Mouse (Mus musculus): Measurements from ENCODE around the gene Abhd17a. TPM values are rescaled to one million over a fixed set of nuclear protein-coding genes. Genes with fewer than 3 reads are reported as not detected.
A peak's percentile ranks its signal among the peaks of the same experiment; 100 is the strongest.

Abhd17a gene
- polyA plus RNA-seq (2011; ENCODE audit: insufficient read length, low read depth, missing spikeins): 42.1 and 58.7 TPM in 2 replicates

DNA sequence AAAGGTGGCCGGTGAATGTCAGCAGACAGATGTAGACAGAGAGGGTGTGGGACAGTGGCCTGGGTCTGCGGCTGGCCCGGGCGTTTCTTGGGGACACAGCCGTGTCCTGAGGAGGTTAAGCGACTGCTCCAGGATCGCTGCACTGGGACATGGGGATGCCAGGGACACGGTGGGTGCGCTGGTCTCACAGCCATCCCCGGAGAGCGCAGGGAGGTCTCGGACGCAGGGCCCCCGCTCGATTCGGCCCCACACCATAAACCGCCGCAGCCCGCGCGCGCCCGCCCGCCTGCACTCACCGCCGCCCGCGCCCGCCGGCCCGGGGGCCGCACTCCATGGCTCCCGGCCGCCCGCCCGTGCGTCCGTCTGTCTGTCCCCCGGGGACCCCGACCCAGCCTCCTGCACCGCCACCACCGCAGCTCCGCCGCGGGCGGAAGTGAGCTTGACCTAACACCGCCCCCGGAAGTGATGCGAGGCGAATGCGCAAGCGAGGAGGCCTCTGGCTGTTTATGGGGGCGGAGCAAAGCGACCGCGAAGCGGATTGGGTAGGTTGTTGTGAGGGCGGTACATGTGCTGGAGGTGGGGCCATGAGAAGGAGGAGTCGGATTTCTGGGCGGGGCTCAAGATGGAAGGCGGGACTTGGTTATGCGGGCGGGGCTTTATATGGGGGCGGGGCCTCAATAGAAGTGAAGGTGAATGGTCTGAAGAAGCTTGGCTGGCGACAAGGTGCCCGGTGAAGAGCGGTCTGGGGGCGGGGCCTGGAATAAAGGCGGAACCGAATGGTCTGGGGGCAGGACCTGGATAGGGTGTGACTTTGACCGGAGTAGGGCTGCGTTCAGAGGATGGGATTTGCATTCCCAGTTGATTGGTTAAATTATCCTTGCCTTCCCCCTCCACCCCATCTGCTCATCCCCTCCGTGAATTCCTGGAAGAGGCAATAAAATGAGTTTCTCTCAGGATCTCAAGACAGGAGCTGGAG, at the start of gene Abhd17a:
Abhd17a (minus strand) TSS at position 463 of the 976 bp plus-strand sequence.
- H3K4me3 ChIP-seq (ENCODE audit: insufficient read depth, low read length): peak within 1 kb of the TSS; percentile 88
- TF ChIP-seq CTCF (IDR thresholded peaks at IDR 0.05; ENCODE audit: borderline replicate concordance, insufficient read depth, low read length) (no peak), POLR2A (IDR thresholded peaks at IDR 0.05; ENCODE audit: low read depth, low read length) (peak; percentile 91)
- H3K27ac ChIP-seq (ENCODE audit: insufficient read depth, low read length): no peak within 1 kb of the TSS
- H3K4me1 ChIP-seq (ENCODE audit: control insufficient read depth, insufficient read depth, low read length): 0 out of 2 replicates have a peak, but pooled peaks cover 2% of the 10 kb centered on the region

DNA sequence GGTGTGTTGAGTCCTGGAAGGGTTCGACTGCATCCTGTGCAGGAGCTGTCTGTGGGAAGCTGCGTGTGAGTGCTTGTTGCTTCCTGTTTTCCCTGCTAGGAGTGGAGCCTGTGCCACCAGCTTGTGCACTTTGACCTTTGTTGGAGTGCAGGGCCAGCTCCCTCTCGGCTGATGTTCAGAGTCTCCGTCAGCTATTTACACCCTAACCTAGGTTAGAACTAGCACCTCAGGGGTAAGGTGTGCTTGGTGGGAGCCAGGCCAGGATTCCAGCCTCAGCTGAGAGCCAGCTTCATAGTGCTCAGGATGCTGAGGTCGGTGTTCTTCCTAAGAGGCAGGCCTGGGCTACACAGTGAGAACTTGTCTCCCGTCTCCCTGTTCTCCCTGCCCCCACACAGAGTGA, 45.2 kb upstream of the Abhd17a start:
- TF ChIP-seq POLR2A (IDR thresholded peaks at IDR 0.05; ENCODE audit: low read depth, low read length) (no peak), CTCF (IDR thresholded peaks at IDR 0.05; ENCODE audit: borderline replicate concordance, insufficient read depth, low read length) (no peak)
- Histone ChIP-seq H3K4me3 (ENCODE audit: insufficient read depth, low read length) (no peak overlapping the region), H3K27ac (ENCODE audit: insufficient read depth, low read length) (no peak overlapping the region), H3K4me1 (ENCODE audit: control insufficient read depth, insufficient read depth, low read length) (no peaks in the 10 kb centered on the region)

DNA sequence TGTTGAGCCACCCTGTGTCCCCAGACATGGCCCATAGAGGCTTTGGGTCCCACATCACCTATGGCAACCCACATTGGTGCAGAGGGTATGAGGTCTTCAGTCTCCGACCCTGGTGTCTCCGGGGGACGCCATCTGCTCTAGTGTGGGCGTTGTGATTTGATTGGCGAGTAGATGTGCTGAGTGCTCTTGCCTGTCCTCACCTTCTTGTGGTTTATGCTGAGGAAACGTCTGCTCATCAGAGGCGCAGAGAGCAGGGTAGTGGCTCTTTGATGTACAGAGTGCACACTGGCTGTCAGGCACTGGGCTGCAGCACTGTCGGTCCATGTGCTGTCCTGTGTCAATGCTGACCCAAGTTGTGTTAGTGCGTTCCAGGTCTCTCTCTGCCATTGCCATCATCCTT, 38.8 kb upstream of the Abhd17a start:
- H3K4me3 ChIP-seq (ENCODE audit: insufficient read depth, low read length): no peak overlapping the region
- TF ChIP-seq POLR2A (IDR thresholded peaks at IDR 0.05; ENCODE audit: low read depth, low read length) (no peak), CTCF (IDR thresholded peaks at IDR 0.05; ENCODE audit: borderline replicate concordance, insufficient read depth, low read length) (no peak)
- no peak overlapping the region for H3K27ac ChIP-seq (ENCODE audit: insufficient read depth, low read length)
- 0 out of 2 replicates have a peak, but pooled peaks cover 7% of the 10 kb centered on the region for H3K4me1 ChIP-seq (ENCODE audit: control insufficient read depth, insufficient read depth, low read length)

DNA sequence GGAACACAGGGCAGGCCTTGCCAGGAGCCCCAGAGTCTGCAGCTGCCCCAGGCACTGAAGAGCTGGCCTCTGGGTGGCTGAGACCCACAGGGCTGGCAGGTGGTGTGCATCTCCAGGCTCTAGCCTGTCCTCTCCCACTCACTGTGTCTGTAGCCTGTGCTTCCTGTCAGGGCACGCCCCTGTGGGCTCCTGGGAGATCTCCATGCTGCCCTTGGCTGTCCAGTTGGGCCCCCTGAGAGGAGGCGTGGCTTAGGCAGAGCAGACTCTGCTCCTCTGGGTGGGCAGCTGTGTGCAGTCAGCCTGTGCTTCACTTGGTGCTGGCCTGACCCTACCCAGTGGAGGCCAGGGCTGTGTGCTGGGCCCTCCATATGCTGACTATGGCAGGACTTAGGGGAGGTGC, 37.5 kb upstream of the Abhd17a start:
- Histone ChIP-seq H3K27ac (ENCODE audit: insufficient read depth, low read length) (no peak overlapping the region), H3K4me1 (ENCODE audit: control insufficient read depth, insufficient read depth, low read length) (0 out of 2 replicates have a peak, but pooled peaks cover 7% of the 10 kb centered on the region), H3K4me3 (ENCODE audit: insufficient read depth, low read length) (no peak overlapping the region)
- TF ChIP-seq CTCF (IDR thresholded peaks at IDR 0.05; ENCODE audit: borderline replicate concordance, insufficient read depth, low read length): no peak
- no peak for TF ChIP-seq POLR2A (IDR thresholded peaks at IDR 0.05; ENCODE audit: low read depth, low read length)

DNA sequence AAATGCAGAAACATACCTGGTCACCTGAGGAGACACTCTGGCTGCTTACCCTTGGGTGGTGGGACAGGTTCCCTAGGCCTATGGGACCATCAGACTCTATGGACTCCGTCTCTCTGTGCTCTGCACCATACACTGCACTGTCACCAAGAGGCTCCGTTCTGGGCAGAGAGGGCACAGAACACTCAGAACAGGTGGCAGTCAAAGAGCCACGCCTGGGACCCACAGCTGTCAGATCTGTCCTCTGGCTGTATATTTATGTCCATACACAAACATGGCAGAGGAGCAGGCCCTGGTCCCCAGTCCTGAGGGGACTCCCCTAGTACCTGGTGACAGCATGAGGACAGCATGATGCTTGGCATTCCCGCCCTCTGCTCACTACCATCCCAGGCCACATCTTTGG, 35.6 kb upstream of the Abhd17a start:
- Histone ChIP-seq H3K27ac (ENCODE audit: insufficient read depth, low read length) (no peak overlapping the region), H3K4me1 (ENCODE audit: control insufficient read depth, insufficient read depth, low read length) (0 out of 2 replicates have a peak, but pooled peaks cover 7% of the 10 kb centered on the region)
- TF ChIP-seq POLR2A (IDR thresholded peaks at IDR 0.05; ENCODE audit: low read depth, low read length): no peak
- TF ChIP-seq CTCF (IDR thresholded peaks at IDR 0.05; ENCODE audit: borderline replicate concordance, insufficient read depth, low read length): no peak

DNA sequence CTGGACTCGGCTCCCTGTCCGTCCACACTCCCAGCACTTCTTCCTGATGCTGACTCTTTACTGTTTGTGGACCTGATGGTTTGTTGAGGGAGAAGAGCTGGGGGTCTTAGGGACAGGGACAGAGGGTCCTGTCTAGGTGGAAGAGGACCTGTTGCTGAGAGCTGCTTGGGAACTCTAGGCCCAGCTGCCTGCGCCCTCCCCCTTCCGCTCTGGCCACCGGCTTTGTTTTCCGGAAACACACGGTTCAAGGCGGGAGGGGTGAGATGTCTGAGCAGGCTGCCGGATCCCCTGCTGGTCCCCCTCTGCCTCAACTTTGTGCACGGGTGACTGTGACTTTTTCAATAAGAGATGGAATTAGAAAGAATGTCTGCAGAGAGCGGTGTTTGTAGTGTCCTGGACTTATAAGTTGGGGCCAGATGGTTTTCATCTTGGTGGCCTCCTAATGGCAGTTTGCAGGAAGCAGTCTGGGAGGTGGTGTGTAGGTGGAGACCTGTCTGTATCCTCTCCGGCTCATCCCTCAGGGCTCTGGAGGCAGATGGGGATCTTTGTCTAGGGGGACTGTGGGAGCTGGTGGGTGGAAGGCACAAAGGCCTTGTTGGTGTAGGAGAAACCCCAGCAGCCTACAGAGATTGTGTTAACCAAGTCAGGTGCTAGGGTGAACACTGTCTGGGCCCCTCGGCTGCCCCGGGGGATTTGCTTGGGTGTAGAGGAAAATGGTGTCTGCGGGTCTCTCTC, 33.5 kb upstream of the Abhd17a start:
- H3K4me3 ChIP-seq (ENCODE audit: insufficient read depth, low read length): peak overlapping the region; percentile 81
- peak overlapping the region; percentile 63 for H3K27ac ChIP-seq (ENCODE audit: insufficient read depth, low read length)
- TF ChIP-seq POLR2A (IDR thresholded peaks at IDR 0.05; ENCODE audit: low read depth, low read length): 0 out of 2 replicates have a peak, but pooled peaks have one; percentile 32
- no peak for TF ChIP-seq CTCF (IDR thresholded peaks at IDR 0.05; ENCODE audit: borderline replicate concordance, insufficient read depth, low read length)
- H3K4me1 ChIP-seq (ENCODE audit: control insufficient read depth, insufficient read depth, low read length): 0 out of 2 replicates have a peak, but pooled peaks cover 7% of the 10 kb centered on the region

More for the DNA sequence above, 35.6 kb upstream of the Abhd17a start:
- H3K4me3 ChIP-seq (ENCODE audit: insufficient read depth, low read length): no peak overlapping the region

DNA sequence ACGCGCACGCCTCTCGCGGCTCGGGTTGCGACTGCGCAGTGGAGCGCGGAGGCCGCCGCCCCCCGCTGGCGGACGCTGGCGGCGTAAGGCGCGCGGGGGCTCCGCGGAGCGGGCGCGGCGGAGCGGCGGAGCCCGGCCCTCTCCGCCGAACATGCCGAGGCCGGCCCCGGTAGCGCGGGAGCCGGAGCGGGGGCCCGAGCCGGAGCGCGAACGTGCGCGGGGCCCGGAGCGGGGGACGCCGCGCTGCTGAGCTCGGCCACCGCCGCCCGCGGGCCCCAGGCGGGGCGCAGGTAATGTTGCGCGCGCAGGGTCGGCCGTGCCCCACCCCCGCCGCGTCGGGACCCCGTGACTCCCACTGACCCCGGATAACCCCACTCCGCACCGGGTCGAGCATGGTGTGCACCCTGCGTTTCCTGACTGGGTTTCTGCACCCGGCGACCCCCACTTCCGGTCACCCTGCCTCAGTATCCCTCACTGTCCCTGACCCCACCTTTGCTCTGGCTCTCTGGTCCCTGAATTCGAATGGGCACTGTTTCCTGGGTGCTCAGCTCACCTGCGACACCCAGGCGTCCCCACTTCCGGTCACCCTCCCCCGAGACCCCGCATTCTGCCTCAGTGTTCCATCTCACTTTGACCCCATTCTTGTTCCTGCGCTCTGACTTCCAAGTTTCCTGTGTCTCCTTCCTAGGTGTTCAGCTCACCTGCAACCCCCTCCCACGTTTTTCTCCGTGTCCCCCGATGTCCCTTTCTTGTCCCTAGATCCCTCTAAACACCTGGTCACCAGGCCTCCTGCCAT, 32.7 kb upstream of the Abhd17a start, which contains the start of gene Csnk1g2:
Csnk1g2 (plus strand) TSS at position 178 of the 796 bp plus-strand sequence.
- TF ChIP-seq POLR2A (IDR thresholded peaks at IDR 0.05; ENCODE audit: low read depth, low read length) (peak; percentile 67), CTCF (IDR thresholded peaks at IDR 0.05; ENCODE audit: borderline replicate concordance, insufficient read depth, low read length) (no peak)
- Histone ChIP-seq H3K4me1 (ENCODE audit: control insufficient read depth, insufficient read depth, low read length) (0 out of 2 replicates have a peak, but pooled peaks cover 7% of the 10 kb centered on the region), H3K27ac (ENCODE audit: insufficient read depth, low read length) (peak within 1 kb of the TSS; percentile 83), H3K4me3 (ENCODE audit: insufficient read depth, low read length) (peak within 1 kb of the TSS; percentile 81)

DNA sequence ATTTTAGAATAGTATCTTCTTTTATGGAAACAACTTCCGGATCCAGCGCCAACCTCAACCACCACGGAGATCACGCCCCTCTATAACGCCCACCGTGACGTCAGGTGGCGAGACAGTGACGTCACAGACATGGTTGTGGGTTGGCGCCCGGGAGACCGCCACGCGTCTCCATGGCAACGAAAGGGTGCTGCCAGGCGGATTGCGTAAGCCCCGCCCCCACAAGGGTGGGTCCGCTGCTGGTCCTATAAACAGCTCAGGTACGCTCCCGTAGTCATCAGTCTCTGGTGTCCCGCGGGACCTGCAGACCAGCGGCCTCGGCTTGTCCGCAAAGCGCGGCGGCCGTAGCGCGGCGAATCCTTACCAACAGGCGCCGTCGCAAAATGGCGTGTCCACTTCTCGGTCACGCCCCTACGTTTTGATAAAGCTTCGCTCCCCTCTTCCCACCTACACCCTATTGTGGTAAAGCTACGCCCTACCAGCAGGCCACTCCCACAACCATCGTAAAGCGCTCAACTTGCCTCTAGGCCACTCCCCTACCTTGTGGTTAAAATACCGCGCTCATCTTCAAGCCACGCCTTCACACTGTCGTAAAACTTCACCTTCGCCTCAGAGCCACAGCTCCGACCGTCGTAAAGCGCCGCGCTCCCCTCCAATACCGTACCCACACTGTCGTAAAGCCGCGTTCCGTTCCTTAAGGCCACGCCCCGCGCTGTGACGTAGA, 32.0 kb upstream of the Abhd17a start:
- Histone ChIP-seq H3K4me1 (ENCODE audit: control insufficient read depth, insufficient read depth, low read length) (0 out of 2 replicates have a peak, but pooled peaks cover 7% of the 10 kb centered on the region), H3K27ac (ENCODE audit: insufficient read depth, low read length) (peak overlapping the region; percentile 83), H3K4me3 (ENCODE audit: insufficient read depth, low read length) (peak overlapping the region; percentile 44)
- TF ChIP-seq CTCF (IDR thresholded peaks at IDR 0.05; ENCODE audit: borderline replicate concordance, insufficient read depth, low read length): no peak
- TF ChIP-seq POLR2A (IDR thresholded peaks at IDR 0.05; ENCODE audit: low read depth, low read length): peak; percentile 59
